Mouse (Mus musculus): ENCODE data around the gene Abcc5. TPM values are rescaled to one million over a fixed set of nuclear protein-coding genes. Genes with fewer than 3 reads are reported as not detected.

The Abcc5 gene
- 44.9 and 47.6 TPM in 2 replicates for polyA plus RNA-seq (2014; fragmentation: Nextera tagmentation; extraction: Ambion mirVana)

GRCm38 (mm10) chr16:20425855-20426598, at the start of gene Abcc5:
Gene Abcc5 (minus strand): TSS chr16:20426394.
- Histone ChIP-seq H3K9me3 (replicated peaks; ENCODE audit: control insufficient read depth, low read length) (no peaks in the 10 kb centered on the region), H3K4me1 (ENCODE audit: control insufficient read depth, insufficient read depth, low read length) (no peaks in the 10 kb centered on the region), H3K27ac (replicated peaks; ENCODE audit: low read depth, low read length) (no peak within 1 kb of the TSS; the same call in 1 of the 2 replicates), H3K27me3 (ENCODE audit: control insufficient read depth, insufficient read depth, low read length) (no peaks in the 10 kb centered on the region), H3K4me3 (ENCODE audit: low read depth, low read length) (peak within 1 kb of the TSS; percentile 72), H3K9ac (replicated peaks; ENCODE audit: low read length) (peak within 1 kb of the TSS; percentile 74), H3K4me2 (ENCODE audit: low read depth, low read length) (peak within 1 kb of the TSS; percentile 44), H3K36me3 (replicated peaks; ENCODE audit: control insufficient read depth, insufficient read depth, low read depth, low read length) (no peaks in the 10 kb centered on the region)
- DNase-seq (ENCODE audit: low spot score) (peak; percentile 96), ATAC-seq (replicated peaks; ENCODE audit: insufficient number of reproducible peaks, low FRiP score, low TSS enrichment, low read depth) (peak; percentile 99)
- WGBS: under 1% methylated on average over 62 of the region's 62 CpGs

- Histone ChIP-seq H3K4me3 (ENCODE audit: low read depth, low read length) (no peak overlapping the region), H3K4me1 (ENCODE audit: control insufficient read depth, insufficient read depth, low read length) (no peaks in the 10 kb centered on the region), H3K9ac (replicated peaks; ENCODE audit: low read length) (no peak overlapping the region), H3K27me3 (ENCODE audit: control insufficient read depth, insufficient read depth, low read length) (no peaks in the 10 kb centered on the region), H3K9me3 (replicated peaks; ENCODE audit: control insufficient read depth, low read length) (no peaks in the 10 kb centered on the region), H3K36me3 (replicated peaks; ENCODE audit: control insufficient read depth, insufficient read depth, low read depth, low read length) (no peaks in the 10 kb centered on the region), H3K27ac (replicated peaks; ENCODE audit: low read depth, low read length) (no peak overlapping the region), H3K4me2 (ENCODE audit: low read depth, low read length) (no peak overlapping the region)
- DNase-seq (ENCODE audit: low spot score) (no peak), ATAC-seq (replicated peaks; ENCODE audit: insufficient number of reproducible peaks, low FRiP score, low TSS enrichment, low read depth) (no peak)
- WGBS: 93% methylated on average over 1 of the region's 1 CpGs
Observed at GRCm38 (mm10) chr16:20475335-20475734, 49.1 kb upstream of the Abcc5 start.

GRCm38 (mm10) chr16:20474786-20475185, 48.6 kb upstream of the Abcc5 start:
- WGBS: 86% methylated on average over 6 of the region's 6 CpGs
- H3K27me3 ChIP-seq (ENCODE audit: control insufficient read depth, insufficient read depth, low read length): no peaks in the 10 kb centered on the region
- no peak for ATAC-seq (replicated peaks; ENCODE audit: insufficient number of reproducible peaks, low FRiP score, low TSS enrichment, low read depth)

GRCm38 (mm10) chr16:20474211-20474610, 48.0 kb upstream of the Abcc5 start:
- Histone ChIP-seq H3K4me2 (ENCODE audit: low read depth, low read length) (no peak overlapping the region), H3K9me3 (replicated peaks; ENCODE audit: control insufficient read depth, low read length) (no peaks in the 10 kb centered on the region), H3K9ac (replicated peaks; ENCODE audit: low read length) (no peak overlapping the region), H3K36me3 (replicated peaks; ENCODE audit: control insufficient read depth, insufficient read depth, low read depth, low read length) (no peaks in the 10 kb centered on the region), H3K27me3 (ENCODE audit: control insufficient read depth, insufficient read depth, low read length) (no peaks in the 10 kb centered on the region), H3K27ac (replicated peaks; ENCODE audit: low read depth, low read length) (no peak overlapping the region), H3K4me3 (ENCODE audit: low read depth, low read length) (no peak overlapping the region), H3K4me1 (ENCODE audit: control insufficient read depth, insufficient read depth, low read length) (no peaks in the 10 kb centered on the region)
- ATAC-seq (replicated peaks; ENCODE audit: insufficient number of reproducible peaks, low FRiP score, low TSS enrichment, low read depth): no peak
- WGBS: 94% methylated on average over 8 of the region's 8 CpGs
- DNase-seq (ENCODE audit: low spot score): no peak

More at GRCm38 (mm10) chr16:20474786-20475185, 48.6 kb upstream of the Abcc5 start:
- no peak overlapping the region for H3K27ac ChIP-seq (replicated peaks; ENCODE audit: low read depth, low read length)
- H3K36me3 ChIP-seq (replicated peaks; ENCODE audit: control insufficient read depth, insufficient read depth, low read depth, low read length): no peaks in the 10 kb centered on the region
- H3K4me2 ChIP-seq (ENCODE audit: low read depth, low read length): no peak overlapping the region
- H3K9ac ChIP-seq (replicated peaks; ENCODE audit: low read length): no peak overlapping the region
- H3K4me3 ChIP-seq (ENCODE audit: low read depth, low read length): no peak overlapping the region
- H3K9me3 ChIP-seq (replicated peaks; ENCODE audit: control insufficient read depth, low read length): no peaks in the 10 kb centered on the region
- H3K4me1 ChIP-seq (ENCODE audit: control insufficient read depth, insufficient read depth, low read length): no peaks in the 10 kb centered on the region
- no peak for DNase-seq (ENCODE audit: low spot score)

GRCm38 (mm10) chr16:20473748-20474147, 47.6 kb upstream of the Abcc5 start:
- ATAC-seq (replicated peaks; ENCODE audit: insufficient number of reproducible peaks, low FRiP score, low TSS enrichment, low read depth): no peak
- 88% methylated on average over 1 of the region's 1 CpGs for WGBS
- no peak overlapping the region for H3K9ac ChIP-seq (replicated peaks; ENCODE audit: low read length)
- no peak overlapping the region for H3K4me3 ChIP-seq (ENCODE audit: low read depth, low read length)
- no peak overlapping the region for H3K4me2 ChIP-seq (ENCODE audit: low read depth, low read length)
- no peaks in the 10 kb centered on the region for H3K27me3 ChIP-seq (ENCODE audit: control insufficient read depth, insufficient read depth, low read length)
- no peaks in the 10 kb centered on the region for H3K36me3 ChIP-seq (replicated peaks; ENCODE audit: control insufficient read depth, insufficient read depth, low read depth, low read length)
- no peak overlapping the region for H3K27ac ChIP-seq (replicated peaks; ENCODE audit: low read depth, low read length)
- H3K9me3 ChIP-seq (replicated peaks; ENCODE audit: control insufficient read depth, low read length): no peaks in the 10 kb centered on the region
- no peak for DNase-seq (ENCODE audit: low spot score)
- no peaks in the 10 kb centered on the region for H3K4me1 ChIP-seq (ENCODE audit: control insufficient read depth, insufficient read depth, low read length)

- Histone ChIP-seq H3K27me3 (ENCODE audit: control insufficient read depth, insufficient read depth, low read length) (no peaks in the 10 kb centered on the region), H3K4me2 (ENCODE audit: low read depth, low read length) (no peak overlapping the region), H3K9me3 (replicated peaks; ENCODE audit: control insufficient read depth, low read length) (no peaks in the 10 kb centered on the region), H3K36me3 (replicated peaks; ENCODE audit: control insufficient read depth, insufficient read depth, low read depth, low read length) (no peaks in the 10 kb centered on the region), H3K4me3 (ENCODE audit: low read depth, low read length) (no peak overlapping the region), H3K27ac (replicated peaks; ENCODE audit: low read depth, low read length) (no peak overlapping the region), H3K4me1 (ENCODE audit: control insufficient read depth, insufficient read depth, low read length) (no peaks in the 10 kb centered on the region), H3K9ac (replicated peaks; ENCODE audit: low read length) (no peak overlapping the region)
- no peak for ATAC-seq (replicated peaks; ENCODE audit: insufficient number of reproducible peaks, low FRiP score, low TSS enrichment, low read depth)
- DNase-seq (ENCODE audit: low spot score): no peak
- 83% methylated on average over 1 of the region's 1 CpGs for WGBS
Observed at GRCm38 (mm10) chr16:20471686-20472085, 45.5 kb upstream of the Abcc5 start.

- H3K9ac ChIP-seq (replicated peaks; ENCODE audit: low read length): no peak overlapping the region
- no peaks in the 10 kb centered on the region for H3K36me3 ChIP-seq (replicated peaks; ENCODE audit: control insufficient read depth, insufficient read depth, low read depth, low read length)
- H3K27me3 ChIP-seq (ENCODE audit: control insufficient read depth, insufficient read depth, low read length): no peaks in the 10 kb centered on the region
- ATAC-seq (replicated peaks; ENCODE audit: insufficient number of reproducible peaks, low FRiP score, low TSS enrichment, low read depth) (no peak), DNase-seq (ENCODE audit: low spot score) (no peak)
- H3K4me2 ChIP-seq (ENCODE audit: low read depth, low read length): no peak overlapping the region
- H3K27ac ChIP-seq (replicated peaks; ENCODE audit: low read depth, low read length): no peak overlapping the region
- H3K9me3 ChIP-seq (replicated peaks; ENCODE audit: control insufficient read depth, low read length): no peaks in the 10 kb centered on the region
- 84% methylated on average over 2 of the region's 2 CpGs for WGBS
- no peak overlapping the region for H3K4me3 ChIP-seq (ENCODE audit: low read depth, low read length)
- H3K4me1 ChIP-seq (ENCODE audit: control insufficient read depth, insufficient read depth, low read length): no peaks in the 10 kb centered on the region
Observed at GRCm38 (mm10) chr16:20470981-20471380, 44.8 kb upstream of the Abcc5 start.

GRCm38 (mm10) chr16:20464725-20465124, 38.5 kb upstream of the Abcc5 start:
- DNase-seq (ENCODE audit: low spot score): no peak
- H3K27ac ChIP-seq (replicated peaks; ENCODE audit: low read depth, low read length): no peak overlapping the region
- no peak overlapping the region for H3K4me2 ChIP-seq (ENCODE audit: low read depth, low read length)
- H3K4me1 ChIP-seq (ENCODE audit: control insufficient read depth, insufficient read depth, low read length): no peaks in the 10 kb centered on the region
- no peaks in the 10 kb centered on the region for H3K36me3 ChIP-seq (replicated peaks; ENCODE audit: control insufficient read depth, insufficient read depth, low read depth, low read length)
- H3K9me3 ChIP-seq (replicated peaks; ENCODE audit: control insufficient read depth, low read length): no peaks in the 10 kb centered on the region
- no peak for ATAC-seq (replicated peaks; ENCODE audit: insufficient number of reproducible peaks, low FRiP score, low TSS enrichment, low read depth)
- H3K9ac ChIP-seq (replicated peaks; ENCODE audit: low read length): no peak overlapping the region
- no peak overlapping the region for H3K4me3 ChIP-seq (ENCODE audit: low read depth, low read length)
- H3K27me3 ChIP-seq (ENCODE audit: control insufficient read depth, insufficient read depth, low read length): no peaks in the 10 kb centered on the region

Data from embryonic facial prominence, embryonic 11.5 days (tissue).